Mouse (Mus musculus) adrenal gland, postnatal 14 days (tissue): ENCODE results near the gene Prss57. TPM values are rescaled to one million over a fixed set of nuclear protein-coding genes. Genes with fewer than 3 reads are reported as not detected.

Experiments
- DNase-seq: peaks from one replicate; pipeline ENCODE4 v3.0.0; 2021; ENCODE audit warnings: mixed read lengths
- total RNA-seq: library from RNA; stranded (reverse); gene quantifications from 2 replicates; pipeline ENCODE4 v1.2.3, GENCODE M21; 2021

Prss57 gene
- total RNA-seq, 1 experiment from 2014 or later: not detected

DNA sequence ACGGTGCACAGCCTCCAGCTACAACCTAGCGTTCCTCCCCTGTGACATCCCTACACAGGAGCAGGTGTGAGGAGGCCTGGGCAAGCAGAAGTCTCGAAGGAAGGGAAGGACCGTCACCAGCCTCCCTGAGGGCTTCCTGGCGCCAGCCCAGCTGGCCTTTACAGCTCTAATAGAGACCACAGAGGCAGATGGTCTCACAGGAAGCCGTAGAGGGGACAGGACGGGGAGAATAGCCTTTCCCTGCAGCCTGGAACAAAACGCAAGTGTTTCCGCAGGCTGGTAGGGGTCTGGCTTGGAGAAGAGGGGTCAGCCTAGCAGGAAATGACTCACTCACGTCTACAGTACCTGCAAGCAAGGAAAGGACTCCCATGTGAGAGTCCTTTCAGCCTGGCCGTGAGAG, 17.1 kb upstream of the Prss57 start:
- peak; percentile 61 for DNase-seq

DNA sequence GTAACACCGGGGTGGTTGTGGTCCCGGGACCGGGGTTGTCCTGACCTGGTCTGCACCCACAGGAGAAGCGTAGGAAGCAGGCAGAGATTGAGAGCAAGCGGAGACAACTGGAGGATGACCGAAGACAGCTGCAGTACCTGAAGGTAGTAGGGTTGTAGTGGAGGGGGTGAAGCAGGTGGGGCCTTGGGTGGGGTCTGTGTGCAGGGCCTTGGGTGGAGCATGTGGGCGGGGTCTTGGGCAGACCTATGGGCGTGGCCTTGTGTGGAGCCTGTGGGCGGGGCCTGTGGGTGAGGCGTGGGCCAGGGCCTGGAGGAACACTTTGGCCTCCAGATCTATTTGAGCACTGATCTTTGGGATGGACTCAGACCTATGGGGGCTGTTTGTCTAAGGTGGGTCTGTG, 16.2 kb upstream of the Prss57 start:
- no peak for DNase-seq

DNA sequence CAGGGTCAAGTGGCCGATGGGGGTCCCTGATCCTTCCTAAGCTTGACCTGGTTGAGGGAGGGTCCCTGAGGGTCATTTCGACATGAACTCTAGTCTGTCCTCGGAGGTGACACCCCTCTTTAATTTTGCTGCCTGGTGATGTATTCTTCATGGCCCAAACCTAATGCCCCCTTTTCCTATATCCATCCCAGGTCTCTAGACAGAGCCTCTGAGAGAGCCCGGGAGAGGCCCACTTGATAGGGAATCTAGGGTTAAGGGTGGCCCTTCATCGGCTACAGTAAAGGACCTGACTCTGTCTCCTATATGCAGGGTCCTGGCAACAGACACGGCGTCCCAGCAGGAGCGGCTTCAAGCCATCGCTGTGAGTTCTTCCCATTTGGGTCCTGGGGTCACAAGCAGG, 15.6 kb upstream of the Prss57 start:
- no peak for DNase-seq

DNA sequence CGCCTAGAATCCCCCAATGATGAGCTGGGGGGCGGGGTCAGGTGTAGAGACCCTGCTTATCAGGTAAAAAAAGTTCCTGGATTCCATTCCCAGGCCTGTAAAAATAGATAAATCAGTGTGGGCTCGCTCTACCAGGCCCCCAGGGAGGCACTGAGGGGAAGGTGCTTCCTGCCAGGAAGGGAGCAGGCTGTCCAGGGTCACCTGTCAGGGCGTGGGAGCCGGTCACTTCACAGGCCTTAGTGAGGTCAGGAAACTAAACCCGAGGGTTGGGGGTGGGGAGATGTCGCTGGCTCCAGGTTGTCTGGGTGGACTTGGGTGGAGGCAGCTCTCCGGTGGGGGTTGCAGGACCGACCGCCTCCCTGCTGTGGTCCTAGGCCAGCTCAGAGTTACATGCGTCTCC, 14.9 kb upstream of the Prss57 start:
- DNase-seq: peak; percentile 69

DNA sequence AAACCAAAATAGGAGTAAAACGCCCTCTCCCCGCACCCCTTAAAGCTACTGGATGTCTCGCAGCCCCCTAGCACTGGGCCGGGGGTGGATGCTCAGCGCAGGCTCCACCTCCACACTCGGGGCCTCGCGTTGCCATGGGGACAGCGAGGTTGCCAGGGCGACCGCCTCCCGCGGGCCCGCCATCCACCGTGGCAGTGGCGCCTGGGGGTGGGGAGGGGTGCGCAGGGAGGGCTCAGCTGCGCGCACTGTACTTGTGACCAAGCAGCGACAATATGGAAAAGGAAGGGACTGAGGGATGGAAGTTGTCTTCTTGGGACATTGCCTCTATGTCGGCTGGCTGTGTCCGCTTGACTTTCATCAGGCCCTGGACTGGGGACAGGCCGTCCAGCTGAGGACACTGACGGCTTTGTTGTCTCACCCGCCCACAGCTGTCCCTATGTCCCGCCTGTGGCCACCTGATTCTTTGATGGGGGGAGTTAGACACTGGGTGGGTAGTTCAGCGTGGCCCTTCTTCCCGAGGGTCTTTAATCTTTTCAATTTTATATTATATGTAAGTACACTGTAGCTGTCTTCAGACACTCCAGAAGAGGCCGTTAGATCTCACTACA, 13.1 kb upstream of the Prss57 start:
- peak; percentile 63 for DNase-seq

DNA sequence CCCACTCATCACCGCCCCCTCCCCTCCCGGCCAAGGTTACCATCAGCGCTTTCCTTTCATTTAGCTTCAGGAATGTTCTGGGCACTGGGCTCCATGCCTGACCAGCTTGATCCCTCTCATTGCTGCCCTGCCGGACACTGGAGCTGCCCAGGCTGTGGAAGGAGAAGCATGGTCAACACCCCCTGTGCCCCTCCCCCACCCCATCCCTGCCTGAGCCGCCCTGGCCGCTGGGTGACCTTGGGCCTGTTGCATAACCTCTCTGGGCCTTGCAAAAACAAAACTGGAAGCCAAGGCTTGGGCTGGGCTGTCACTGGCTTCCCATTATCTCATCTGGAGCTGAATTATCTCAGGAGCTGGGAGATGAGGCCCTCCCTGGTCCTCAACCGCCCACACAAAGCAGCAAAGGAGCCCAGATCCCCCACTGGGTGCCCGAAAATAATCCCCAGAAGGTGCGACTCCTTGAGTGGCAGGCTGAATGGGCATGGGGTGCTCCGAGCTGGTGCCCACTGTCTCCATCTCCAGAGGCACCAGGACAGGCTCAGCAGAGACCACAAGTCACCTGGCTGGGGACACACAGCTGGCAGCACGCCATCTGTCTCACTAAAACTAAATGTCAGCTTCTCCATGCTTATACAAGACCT, 11.7 kb upstream of the Prss57 start:
- peak; percentile 92 for DNase-seq

DNA sequence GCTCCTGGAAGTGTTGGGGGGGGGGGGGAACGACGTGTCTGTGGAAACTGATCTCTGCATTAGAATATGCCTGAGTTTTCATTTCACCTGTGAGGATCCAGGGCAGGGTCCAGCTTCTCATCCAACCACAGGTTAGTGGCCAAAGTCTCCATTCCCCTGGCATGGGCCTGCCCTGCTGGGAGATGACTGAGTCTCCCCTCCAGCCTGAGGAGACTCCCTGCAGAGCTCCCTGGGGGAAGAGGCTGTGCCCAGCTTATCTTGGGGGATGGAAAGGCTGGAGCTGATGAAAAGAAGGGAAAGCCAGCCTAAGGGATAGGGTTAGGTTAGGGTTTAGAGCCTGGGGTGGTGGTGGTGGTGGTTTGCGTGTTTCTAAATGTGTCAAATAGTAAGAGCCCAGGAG, 11.1 kb upstream of the Prss57 start:
- DNase-seq: peak; percentile 56

DNA sequence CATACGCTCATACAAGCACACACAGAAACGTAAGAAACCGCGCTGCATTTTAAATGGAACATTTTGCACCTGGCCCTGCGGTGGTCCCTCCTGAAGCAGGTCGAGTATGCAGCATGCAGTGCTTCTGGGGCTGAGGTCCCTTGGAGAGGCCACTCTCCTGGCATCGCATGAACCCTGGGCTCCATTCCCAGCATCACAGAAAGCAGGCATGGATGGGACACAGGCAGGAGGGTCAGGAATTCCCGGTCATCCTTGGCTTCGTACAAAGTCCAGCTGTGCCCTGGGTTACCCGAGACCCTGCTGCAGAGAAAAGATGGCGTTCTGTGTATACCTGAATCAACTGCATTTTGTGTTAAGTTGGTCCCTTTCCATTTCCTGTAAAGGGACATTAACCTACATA, 9.7 kb upstream of the Prss57 start:
- DNase-seq: no peak

DNA sequence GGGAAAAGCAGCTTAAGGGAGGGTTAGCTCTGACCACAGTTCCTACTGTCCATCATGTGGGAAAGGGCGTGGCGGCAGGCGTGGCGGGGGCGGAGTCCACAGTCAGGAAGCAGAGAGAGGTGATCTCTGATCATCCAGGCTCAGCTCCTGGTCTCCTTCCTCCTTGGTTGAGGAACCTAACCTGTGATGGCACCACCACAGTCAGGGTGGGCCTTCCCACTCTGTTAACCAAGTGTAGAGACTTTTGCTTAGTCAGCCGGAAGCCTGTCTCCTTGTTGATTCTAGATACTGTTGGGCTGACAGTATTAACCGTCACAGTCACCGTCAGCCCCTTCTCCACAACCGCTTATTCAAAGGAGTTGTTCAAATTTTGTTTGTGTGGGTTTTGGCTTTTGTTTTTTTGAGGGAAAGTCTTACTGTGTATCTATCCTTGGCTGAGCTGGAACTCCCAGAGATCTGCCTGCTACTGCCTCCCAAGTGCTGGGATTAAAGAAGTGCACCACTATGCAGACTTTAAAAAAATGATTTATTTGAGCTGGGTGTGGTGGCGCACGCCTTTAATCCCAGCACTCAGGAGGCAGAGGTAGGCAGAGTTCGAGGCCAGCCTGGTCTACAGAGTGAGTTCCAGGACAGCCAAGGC, 7.6 kb upstream of the Prss57 start:
- DNase-seq: no peak

DNA sequence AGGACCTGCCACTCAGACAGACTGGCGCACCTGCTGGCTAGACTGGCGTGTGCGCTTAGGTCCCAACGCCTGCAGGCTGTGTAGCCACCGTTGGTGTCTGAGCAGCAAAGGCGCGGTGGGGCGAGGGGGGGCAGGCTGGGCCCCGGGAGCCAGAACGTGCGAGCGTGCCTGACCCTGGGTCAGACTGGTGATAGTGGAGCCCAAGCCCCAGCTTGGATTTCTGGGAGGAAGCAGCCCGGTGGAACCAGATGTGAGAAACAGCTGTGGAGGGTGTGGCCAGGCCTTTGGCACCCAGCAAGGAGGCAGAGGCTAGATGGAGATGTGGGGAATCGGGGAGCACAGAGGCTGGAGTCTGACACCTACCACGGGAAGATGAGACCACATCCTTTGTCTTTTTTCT, 6.6 kb upstream of the Prss57 start:
- DNase-seq: no peak

DNA sequence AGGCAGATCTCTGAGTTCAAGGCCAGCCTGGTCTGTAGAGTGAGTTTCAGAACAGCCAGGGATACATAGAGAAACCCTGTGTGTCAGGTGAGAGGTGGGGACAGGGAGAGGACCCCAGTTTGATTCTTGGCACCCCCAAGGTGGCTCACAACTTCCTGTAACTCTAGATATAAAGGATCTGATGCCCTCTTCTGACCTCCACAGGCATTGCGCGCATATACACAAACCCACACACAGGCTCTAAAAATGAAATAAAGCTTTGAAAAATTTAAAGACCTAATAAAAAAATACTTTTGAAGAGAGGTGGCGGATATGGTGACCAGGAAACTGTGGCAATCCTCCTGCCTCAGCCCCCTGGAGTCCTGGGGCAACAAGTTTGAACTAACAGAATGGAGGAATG, 5.1 kb upstream of the Prss57 start:
- DNase-seq: no peak

DNA sequence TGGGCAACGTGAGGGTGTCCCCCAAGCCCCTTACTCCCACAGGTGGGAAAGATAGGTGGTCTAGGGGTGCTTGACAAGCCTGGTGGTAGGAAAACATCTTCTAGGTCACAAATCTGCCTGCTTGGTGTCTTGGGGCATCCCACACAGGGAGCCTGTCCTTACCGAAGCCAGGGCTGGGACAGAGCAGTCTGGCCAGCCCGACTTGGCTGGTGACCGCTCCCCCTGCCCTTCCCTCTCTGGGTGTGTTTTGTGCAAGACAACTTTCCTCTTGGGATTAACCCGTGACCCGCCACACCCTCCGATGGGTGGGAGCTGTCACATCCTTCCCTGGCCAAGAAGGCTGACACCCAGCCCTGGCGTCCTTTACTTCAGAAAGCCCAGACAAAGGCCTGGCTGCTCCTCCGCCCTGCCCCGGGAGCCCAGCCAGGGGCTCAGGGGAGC, 3.8 kb upstream of the Prss57 start:
- peak; percentile 77 for DNase-seq

DNA sequence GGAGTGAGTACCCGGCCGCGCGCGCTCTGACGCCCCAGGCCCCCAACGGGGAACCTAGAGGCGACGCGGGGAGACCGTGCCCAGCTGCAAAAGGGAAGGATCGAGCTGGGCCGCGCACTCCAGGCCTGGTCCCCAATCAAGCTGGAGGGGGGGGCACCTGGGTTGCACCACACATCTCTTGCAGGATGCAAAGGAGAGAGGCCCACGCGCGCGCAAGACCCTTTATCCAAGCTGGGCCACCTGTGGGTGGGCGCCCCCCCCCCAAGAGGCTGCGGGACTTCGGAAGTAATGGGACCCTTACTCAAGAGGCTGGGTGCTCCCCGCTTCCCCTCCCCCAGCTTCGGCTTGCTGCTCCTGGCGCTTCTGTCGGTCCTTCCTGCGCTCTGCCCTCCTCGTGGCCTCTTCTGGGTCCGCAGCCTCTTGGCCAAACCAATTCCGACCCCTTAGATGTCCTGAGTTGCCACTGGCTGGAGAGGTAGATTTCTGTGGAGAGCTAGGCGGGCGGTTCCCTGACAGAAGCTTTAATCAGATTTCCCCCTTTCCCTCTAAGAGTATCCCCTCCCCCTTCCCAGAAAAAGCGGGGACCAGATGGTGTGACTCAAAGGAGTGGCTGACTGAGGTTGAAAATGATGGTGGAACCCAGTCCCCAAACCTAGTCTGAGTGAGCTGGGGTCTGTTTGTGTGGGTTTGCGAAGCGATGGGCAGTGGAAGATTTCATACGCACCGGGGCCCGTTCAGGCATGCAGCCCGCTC, 3.2 kb upstream of the Prss57 start:
- DNase-seq: no peak

DNA sequence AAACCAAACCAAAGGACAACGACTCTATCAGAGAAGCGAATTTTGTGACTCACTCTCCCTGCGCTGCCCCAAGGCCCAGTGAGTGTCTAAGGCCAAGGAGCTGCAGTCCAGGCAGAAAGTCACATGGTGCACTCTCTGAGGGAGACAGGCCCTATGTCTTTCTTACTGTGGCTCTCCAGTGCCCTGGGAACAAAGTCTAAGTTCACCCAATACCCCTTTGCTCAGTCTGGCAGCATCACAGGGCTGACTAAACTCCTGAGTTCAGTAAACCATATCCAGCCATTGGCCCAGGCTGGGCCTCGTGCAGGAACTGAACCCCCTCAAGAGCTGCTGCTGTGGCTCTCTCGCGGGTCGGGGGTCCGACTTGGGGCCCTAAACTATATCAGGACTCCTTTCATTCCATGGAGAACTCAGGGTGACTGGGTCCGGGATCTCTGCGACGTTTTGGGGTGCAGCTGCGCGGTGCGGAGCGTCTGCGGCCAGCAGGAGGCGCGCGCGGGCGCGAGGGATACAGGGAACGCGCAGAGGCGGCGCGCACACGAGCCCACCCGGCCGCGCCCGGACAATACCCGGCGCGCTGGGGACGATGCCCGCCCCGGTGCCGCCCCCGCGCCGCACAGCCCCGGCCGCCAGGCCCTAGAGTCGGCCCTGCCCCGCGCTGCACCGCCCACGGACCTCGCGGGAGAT, 2.4 kb upstream of the Prss57 start, which contains the start of gene Palm:
Gene Palm, plus strand, starts transcription at position 522 of the 687 bp plus-strand sequence.
- DNase-seq: peak; percentile 89

DNA sequence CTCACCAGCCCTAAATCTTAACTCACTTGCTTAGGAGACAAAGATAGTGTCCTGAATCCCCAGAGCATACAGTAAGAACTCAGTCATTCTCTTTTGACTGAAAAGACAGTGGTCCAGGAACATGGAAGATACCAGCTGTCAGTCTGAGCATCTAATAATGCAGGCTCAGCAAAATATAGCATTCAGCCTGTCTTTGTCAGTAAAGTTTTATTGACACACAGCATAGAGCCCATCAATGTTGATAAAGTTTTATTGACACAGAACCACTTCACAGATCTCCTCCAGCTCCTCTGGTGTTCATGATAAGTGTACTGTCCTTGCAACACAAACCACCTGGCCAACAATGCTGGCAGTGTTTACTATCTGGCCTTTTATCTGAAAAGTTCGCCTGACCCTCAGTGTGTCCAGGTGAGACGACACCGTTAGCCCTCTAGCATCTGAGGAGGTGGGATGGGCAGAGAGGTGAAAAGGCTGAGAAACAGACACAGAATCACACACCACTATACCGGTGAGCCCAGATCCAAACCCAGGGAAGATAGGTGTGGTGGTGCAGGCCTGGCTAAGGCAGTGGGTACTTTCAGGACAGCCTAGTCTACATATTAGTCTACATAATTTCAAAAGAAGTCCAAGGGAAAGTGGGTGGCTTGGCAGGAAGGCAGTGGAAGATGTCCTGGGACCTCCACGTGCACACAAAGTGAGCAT, 1.7 kb upstream of the Prss57 start:
- DNase-seq: no peak

DNA sequence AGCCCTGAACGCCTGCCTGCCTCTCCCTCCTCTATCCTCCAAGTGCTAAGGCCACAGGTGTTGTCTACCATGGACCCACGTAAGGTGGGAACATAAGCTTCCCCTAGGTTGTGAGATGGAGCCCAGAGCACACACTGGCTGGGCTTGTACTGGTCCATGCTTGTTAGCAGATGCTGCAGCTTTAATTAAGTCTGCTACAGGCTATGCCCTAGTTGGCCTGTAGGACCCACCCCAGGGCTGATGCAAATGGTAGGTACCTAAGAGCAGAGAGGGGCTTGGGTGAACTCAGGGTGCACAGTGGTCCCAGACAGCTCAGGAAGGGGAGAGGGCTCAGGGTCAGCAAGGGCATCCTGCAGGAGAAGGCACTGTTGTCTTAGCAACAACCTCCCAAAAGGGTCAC, 1.2 kb downstream of the Prss57 start:
- no peak for DNase-seq

DNA sequence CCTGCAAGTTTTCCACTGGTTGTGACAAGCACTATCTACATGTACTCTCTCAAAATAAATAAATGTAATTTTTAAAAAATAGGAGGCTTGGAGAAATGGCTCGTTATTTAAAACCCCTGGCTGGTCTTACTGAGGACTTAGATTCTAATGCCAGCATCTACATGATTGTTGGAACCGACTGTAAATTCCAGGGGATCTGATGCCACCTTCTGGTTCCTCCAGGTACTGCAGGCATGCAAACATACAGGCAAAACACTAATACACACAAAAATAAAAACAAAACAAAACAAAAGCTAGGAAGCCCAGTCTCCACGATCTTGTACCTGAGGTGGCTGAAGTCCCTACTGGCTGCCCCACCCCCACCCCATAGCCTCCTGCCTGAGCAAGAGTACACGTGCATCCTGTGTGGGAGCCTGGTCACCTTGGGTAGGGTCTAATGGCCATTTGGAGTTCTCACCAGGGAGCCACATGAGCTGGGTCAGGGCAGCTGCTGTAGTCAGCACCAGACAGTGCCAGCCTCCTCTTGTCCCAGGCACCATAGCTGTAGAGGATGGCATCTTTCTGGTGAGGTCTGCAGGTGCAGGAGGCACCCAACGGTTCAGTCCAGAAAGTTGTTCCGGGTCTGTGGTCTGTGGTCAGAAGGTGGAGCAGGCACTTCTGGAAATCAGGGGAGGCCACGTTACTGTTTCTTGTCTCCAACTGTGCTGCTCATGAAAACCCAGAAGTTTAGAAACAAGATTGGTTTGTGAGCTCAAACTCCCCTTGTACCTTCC, 2.2 kb downstream of the Prss57 start:
- peak; percentile 83 for DNase-seq

DNA sequence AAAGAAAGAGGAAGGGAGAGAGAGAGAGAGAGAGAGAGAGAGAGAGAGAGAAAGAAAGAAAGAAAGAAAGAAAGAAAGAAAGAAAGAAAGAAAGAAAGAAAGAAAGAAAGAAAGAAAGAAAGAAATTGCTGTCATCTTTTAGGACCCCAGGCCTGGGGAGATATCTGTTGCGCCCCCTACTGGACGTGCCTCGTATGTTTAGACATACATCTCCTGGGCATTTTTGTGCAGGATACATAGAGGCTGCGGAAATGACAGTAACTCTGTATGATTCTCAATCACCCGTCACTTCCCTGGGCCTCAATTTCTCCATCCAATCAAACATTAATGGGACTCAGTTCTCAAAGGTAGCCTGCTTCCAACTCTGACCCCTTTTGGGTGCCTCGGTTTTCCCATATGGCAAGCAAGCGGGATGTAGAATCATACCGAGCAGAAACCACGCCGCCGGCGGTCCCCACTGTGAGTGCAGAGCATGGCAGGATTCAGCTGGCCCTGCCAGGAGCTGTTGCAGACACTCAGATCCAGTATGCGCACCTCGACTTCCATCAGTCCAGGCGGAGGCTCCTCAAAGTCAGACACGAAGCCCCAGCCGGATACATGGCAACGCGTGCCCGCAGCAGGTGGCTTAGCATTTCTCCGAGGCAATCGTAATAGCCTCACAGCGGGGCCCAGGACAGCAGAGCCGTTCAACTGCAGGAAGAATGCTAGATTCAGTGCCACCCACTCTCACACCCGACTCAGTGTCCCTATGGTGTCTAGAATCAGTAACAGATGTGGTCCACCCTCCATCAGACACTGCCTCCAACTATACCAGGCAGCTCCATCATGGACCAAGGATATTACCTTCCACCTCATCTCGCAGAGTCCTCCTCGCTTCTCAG, 6.6 kb downstream of the Prss57 start:
- DNase-seq: peak; percentile 65

DNA sequence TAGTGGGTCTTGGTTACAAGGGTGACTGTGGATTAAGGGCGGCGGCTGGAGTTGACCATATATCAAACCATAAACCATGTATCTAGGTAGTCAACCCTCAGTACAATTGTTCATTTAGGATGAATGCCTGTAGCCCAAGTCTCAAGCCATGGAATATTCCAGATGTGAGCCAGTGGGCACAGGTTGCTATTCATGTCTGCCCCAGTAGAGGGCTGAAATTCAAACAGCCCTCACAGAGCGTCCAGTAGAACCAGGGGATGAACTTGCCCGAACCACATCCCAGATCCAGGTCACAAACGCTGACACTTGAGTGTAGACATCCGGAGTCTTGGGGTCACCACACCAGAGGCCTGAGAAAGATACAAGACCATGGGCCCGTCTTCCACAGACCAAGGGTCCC, 7.7 kb downstream of the Prss57 start:
- no peak for DNase-seq

DNA sequence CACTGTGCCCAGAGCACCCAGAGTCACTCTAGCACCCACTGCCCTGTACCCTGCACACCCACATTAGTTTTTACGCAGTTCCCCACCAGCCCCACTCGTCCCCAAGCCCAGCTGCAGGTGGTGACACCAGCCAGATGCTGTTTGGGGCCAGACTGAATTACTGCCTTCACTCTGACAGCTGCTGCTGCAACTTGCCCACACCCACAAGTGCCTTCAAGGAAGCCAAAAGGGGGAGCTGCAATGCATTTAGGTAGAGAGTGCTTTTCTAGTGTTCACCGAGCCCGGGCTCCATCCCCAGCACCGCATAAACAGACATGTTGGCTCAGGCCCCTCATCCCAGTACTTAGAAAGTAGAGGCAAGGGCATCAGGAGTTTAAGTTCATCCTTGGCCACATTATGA, 8.8 kb downstream of the Prss57 start:
- no peak for DNase-seq
